Mouse (Mus musculus): Measurements from ENCODE around the gene Plin4. TPM values are rescaled to one million over a fixed set of nuclear protein-coding genes. Genes with fewer than 3 reads are reported as not detected.

Plin4 gene
- 8.1 TPM for polyA plus RNA-seq (2014; fragmentation: Illumina TruSeq; extraction: RNeasy Lipid Tissue Mini Kit (QIAGEN cat#74804); ENCODE audit: insufficient read depth, low read depth, low replicate concordance)

DNA sequence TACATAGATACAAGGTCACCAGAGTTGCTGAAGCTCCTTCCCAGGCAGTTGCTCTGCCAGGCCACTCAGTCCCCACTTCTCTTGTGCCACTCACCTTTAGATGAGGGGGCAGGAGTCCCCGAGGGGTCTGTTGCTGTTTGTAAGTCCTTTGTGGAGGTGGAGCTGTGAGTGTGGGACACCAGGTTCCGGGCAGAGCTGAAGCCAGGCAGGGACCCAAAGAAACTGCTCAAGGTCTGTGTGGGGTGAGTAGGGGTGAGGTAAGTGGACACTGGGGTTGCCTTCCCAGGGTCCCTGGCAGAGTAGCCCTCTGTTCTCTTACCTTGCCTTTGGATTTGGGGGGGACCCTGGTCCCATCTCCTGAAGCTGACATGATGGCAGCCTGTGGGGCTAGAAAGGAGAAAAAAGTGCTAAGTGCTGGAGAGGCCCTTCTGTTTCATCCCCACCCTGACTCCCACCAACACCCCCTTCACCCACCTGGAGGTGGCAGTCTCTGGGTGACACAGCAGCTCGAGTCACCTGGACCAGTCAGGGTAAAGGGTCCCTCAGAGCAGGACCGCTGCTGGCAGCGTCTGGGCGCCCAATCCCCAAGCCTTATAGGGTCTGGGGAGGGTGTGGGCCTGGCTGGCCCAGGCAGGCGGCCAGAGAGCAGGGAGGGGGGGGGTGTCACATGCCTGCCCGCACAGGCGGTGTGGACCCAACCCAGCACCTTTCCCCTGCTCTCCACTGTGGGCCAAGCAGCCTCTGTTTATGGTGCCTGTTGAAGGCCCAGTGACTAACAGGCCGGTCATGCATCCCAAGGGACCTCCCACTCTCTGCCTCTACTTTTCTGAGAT is at the start of gene Plin4:
Gene Plin4 (minus strand): TSS at position 585 of the 833 bp plus-strand sequence.

DNA sequence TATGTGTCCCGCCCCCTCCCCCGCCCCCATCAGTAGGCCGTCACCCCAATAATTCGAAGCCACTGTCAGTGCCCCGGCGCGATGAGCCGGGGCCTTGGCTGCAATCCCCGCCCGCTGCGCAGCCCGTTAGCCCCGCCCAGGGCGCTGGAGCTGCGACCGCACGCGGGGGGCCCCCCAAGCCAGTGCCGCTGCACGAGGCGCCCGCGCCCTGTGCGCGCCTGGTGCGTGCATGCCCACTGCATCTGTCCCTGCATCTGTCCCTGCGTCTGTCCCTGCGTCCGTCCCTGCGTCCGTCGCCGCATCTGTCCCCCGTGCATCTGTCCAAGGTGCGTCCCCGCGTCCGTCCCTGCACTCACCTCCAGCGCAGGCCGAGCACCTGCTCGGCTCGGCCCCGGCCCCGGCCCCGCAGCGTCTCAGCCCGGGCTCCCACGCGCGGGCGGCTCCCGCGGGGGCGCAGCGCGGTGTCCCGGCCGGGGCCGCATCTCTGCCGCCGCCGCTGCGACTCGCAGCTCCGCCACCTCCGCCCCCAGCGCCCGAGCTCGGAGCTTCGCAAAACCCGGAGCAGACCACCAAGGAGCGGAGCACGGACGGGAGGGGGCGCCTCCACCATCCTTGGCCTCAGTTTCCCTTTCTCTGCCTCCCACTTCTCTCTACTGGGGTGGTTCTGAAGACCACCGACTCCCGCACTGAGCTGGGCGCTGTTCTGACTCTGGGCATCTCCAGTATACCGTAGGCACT is 30.4 kb upstream of the Plin4 start, which contains the start of gene Sema6b:
Gene Sema6b (minus strand): TSS at position 486 of the 738 bp plus-strand sequence.

DNA sequence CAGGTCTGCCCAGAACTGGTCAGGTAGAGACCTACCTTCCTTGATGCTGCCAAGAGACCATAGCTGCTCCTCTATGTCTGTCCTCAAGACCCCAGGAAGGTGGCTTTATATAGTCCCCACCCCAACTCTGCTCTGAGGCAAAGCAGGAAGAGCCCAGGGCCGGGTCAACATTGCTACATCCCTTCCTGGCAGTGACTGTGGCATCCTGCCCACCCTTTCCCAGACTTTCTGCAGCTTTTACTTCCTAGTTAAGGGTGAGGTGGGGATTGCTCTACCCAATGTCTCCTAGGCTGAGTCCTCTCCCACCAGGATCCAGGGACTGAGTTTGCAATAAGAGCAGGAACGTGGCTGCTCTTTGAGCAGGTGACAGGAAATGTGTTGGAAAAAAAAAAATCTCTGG is 12.2 kb upstream of the Plin4 start, which contains the start of gene Lrg1:
Gene Lrg1 (minus strand): TSS at position 176 of the 400 bp plus-strand sequence.

DNA sequence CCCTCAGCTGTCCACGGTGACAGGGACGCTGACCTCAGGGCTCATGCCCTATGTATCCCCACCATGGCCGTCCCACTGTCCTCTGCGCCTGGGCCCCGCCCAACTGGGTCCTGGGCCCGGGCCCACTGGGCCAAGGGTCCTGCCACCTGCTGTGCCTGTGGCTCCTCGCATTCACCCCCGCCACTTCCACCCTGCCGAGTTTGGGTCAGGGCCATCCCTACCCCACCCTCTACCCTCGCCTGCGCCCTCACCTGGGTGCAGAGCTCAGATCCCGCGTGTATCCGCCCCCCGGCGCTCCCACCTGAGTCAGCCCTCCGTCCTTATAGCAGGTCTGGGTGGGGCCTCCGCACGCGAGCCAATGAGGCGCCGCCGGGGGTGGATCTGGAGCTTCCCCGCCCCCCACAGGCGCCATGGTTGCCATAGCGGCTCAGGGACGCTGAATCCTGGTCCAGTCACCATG is 7.7 kb upstream of the Plin4 start, which contains the start of gene Plin5:
Gene Plin5 (minus strand): TSS at position 346 of the 460 bp plus-strand sequence.

DNA sequence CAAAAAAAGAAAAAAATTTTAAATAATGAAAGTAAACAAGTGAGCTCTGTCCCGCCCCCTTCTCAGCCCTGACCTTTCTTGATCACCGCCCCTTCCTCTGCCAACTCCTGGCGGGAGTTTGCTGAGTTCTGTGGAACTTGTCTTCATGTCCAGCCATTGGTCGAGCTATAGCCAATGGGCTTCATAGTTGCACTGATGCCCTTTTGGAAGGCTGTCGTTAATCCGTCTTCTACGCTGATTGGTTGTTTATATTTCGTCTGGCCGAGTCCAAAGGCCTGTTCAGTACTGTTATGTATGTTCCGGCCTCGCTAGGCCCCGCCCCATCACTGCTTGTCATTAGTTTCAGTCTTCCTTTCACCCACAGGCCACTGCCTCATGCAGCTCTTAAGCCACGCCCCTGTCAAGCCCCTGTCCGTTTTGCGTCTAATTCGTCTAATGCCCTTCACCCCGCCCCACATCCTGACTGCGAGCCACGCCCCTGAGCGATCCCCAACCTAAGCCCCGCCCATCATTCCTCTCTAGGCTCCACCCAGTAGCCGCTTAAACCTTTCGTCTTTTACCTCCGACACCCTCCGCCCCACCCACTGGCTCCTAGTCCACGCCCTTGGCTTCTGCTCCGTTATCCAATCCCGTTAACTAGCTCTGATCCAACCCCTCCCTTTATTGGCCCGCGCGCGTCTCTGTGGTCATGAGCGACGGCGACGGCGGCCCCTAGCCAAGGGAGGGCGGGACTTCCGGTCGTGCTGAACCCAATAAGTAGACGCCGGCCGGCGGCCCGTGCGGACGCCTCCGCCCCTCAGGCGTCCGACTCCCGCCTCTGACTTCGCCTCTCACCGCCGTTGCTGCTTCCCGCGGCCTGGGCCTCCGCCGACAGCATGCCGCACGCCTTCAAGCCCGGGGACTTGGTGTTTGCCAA is 30.5 kb downstream of the Plin4 start, which contains the start of gene Hdgfl2:
Gene Hdgfl2 (plus strand): TSS at position 755 of the 916 bp plus-strand sequence.

DNA sequence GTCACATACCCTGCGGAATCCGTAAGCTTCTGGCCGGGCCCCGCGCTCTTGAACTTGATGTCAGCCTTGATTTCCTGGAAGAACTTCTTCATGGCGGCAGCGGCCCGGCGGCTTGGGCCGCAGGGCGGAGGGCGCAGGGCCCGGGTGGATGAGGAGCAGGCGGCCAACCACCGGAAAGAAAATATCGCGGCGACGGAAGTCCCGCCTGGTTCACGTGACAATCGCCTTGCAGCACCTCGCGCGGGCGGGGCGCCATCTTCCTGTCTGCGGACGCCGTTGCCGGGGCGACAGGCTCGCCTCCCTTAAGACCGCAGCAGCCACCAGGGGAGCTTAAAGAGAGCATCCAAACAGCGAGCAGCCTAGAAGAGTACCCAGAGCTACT is 34.8 kb downstream of the Plin4 start, which contains the start of gene Ubxn6:
Gene Ubxn6 (minus strand): TSS at position 202 of the 382 bp plus-strand sequence.

Other genes starting within 250 kb of the Plin4 start
- 4.2 TPM for gene Zfp119a, start 230.9 kb downstream of the Plin4 start, polyA plus RNA-seq (2014; fragmentation: Illumina TruSeq; extraction: RNeasy Lipid Tissue Mini Kit (QIAGEN cat#74804); ENCODE audit: insufficient read depth, low read depth, low replicate concordance)
- gene Zfp959, start 217.7 kb downstream of the Plin4 start, polyA plus RNA-seq (2014; fragmentation: Illumina TruSeq; extraction: RNeasy Lipid Tissue Mini Kit (QIAGEN cat#74804); ENCODE audit: insufficient read depth, low read depth, low replicate concordance), result 10.6 TPM
- 6.3 TPM for gene Zfp119b, start 160.3 kb downstream of the Plin4 start, polyA plus RNA-seq (2014; fragmentation: Illumina TruSeq; extraction: RNeasy Lipid Tissue Mini Kit (QIAGEN cat#74804); ENCODE audit: insufficient read depth, low read depth, low replicate concordance)
- gene Ebi3, start 157.2 kb downstream of the Plin4 start, polyA plus RNA-seq (2014; fragmentation: Illumina TruSeq; extraction: RNeasy Lipid Tissue Mini Kit (QIAGEN cat#74804); ENCODE audit: insufficient read depth, low read depth, low replicate concordance), result 3.7 TPM
- gene Yju2, start 150.7 kb downstream of the Plin4 start, polyA plus RNA-seq (2014; fragmentation: Illumina TruSeq; extraction: RNeasy Lipid Tissue Mini Kit (QIAGEN cat#74804); ENCODE audit: insufficient read depth, low read depth, low replicate concordance), result 11.8 TPM
- 0.27 TPM for gene Shd, start 139.3 kb downstream of the Plin4 start, polyA plus RNA-seq (2014; fragmentation: Illumina TruSeq; extraction: RNeasy Lipid Tissue Mini Kit (QIAGEN cat#74804); ENCODE audit: insufficient read depth, low read depth, low replicate concordance)
- gene Fsd1, start 123.3 kb downstream of the Plin4 start, polyA plus RNA-seq (2014; fragmentation: Illumina TruSeq; extraction: RNeasy Lipid Tissue Mini Kit (QIAGEN cat#74804); ENCODE audit: insufficient read depth, low read depth, low replicate concordance), result not detected
- 24.8 TPM for gene Stap2, start 104.2 kb downstream of the Plin4 start, polyA plus RNA-seq (2014; fragmentation: Illumina TruSeq; extraction: RNeasy Lipid Tissue Mini Kit (QIAGEN cat#74804); ENCODE audit: insufficient read depth, low read depth, low replicate concordance)
- 46.4 TPM for gene Mpnd, start 104.1 kb downstream of the Plin4 start, polyA plus RNA-seq (2014; fragmentation: Illumina TruSeq; extraction: RNeasy Lipid Tissue Mini Kit (QIAGEN cat#74804); ENCODE audit: insufficient read depth, low read depth, low replicate concordance)
- 29.8 TPM for gene Sh3gl1, start 73.2 kb downstream of the Plin4 start, polyA plus RNA-seq (2014; fragmentation: Illumina TruSeq; extraction: RNeasy Lipid Tissue Mini Kit (QIAGEN cat#74804); ENCODE audit: insufficient read depth, low read depth, low replicate concordance)
- gene Chaf1a, start 69.4 kb downstream of the Plin4 start, polyA plus RNA-seq (2014; fragmentation: Illumina TruSeq; extraction: RNeasy Lipid Tissue Mini Kit (QIAGEN cat#74804); ENCODE audit: insufficient read depth, low read depth, low replicate concordance), result 1.4 TPM
- gene Ubxn6, start 34.8 kb downstream of the Plin4 start, polyA plus RNA-seq (2014; fragmentation: Illumina TruSeq; extraction: RNeasy Lipid Tissue Mini Kit (QIAGEN cat#74804); ENCODE audit: insufficient read depth, low read depth, low replicate concordance), result 44.7 TPM
- gene Hdgfl2, start 30.2 kb downstream of the Plin4 start, polyA plus RNA-seq (2014; fragmentation: Illumina TruSeq; extraction: RNeasy Lipid Tissue Mini Kit (QIAGEN cat#74804); ENCODE audit: insufficient read depth, low read depth, low replicate concordance), result 35.9 TPM
- gene Plin5, start 7.8 kb upstream of the Plin4 start, polyA plus RNA-seq (2014; fragmentation: Illumina TruSeq; extraction: RNeasy Lipid Tissue Mini Kit (QIAGEN cat#74804); ENCODE audit: insufficient read depth, low read depth, low replicate concordance), result 2.9 TPM
- gene Lrg1, start 12.2 kb upstream of the Plin4 start, polyA plus RNA-seq (2014; fragmentation: Illumina TruSeq; extraction: RNeasy Lipid Tissue Mini Kit (QIAGEN cat#74804); ENCODE audit: insufficient read depth, low read depth, low replicate concordance), result 77.3 TPM
- gene Sema6b, start 30.5 kb upstream of the Plin4 start, polyA plus RNA-seq (2014; fragmentation: Illumina TruSeq; extraction: RNeasy Lipid Tissue Mini Kit (QIAGEN cat#74804); ENCODE audit: insufficient read depth, low read depth, low replicate concordance), result 3.0 TPM
- gene Tnfaip8l1, start 52.7 kb upstream of the Plin4 start, polyA plus RNA-seq (2014; fragmentation: Illumina TruSeq; extraction: RNeasy Lipid Tissue Mini Kit (QIAGEN cat#74804); ENCODE audit: insufficient read depth, low read depth, low replicate concordance), result 1.7 TPM
- gene Mydgf, start 74.1 kb upstream of the Plin4 start, polyA plus RNA-seq (2014; fragmentation: Illumina TruSeq; extraction: RNeasy Lipid Tissue Mini Kit (QIAGEN cat#74804); ENCODE audit: insufficient read depth, low read depth, low replicate concordance), result 53.7 TPM
- gene Dpp9, start 109.1 kb upstream of the Plin4 start, polyA plus RNA-seq (2014; fragmentation: Illumina TruSeq; extraction: RNeasy Lipid Tissue Mini Kit (QIAGEN cat#74804); ENCODE audit: insufficient read depth, low read depth, low replicate concordance), result 16.6 TPM
- 9.4 TPM for gene Fem1a, start 147.0 kb upstream of the Plin4 start, polyA plus RNA-seq (2014; fragmentation: Illumina TruSeq; extraction: RNeasy Lipid Tissue Mini Kit (QIAGEN cat#74804); ENCODE audit: insufficient read depth, low read depth, low replicate concordance)
- 6.8 TPM for gene Ticam1, start 167.0 kb upstream of the Plin4 start, polyA plus RNA-seq (2014; fragmentation: Illumina TruSeq; extraction: RNeasy Lipid Tissue Mini Kit (QIAGEN cat#74804); ENCODE audit: insufficient read depth, low read depth, low replicate concordance)
- 22.8 TPM for gene Plin3, start 183.1 kb upstream of the Plin4 start, polyA plus RNA-seq (2014; fragmentation: Illumina TruSeq; extraction: RNeasy Lipid Tissue Mini Kit (QIAGEN cat#74804); ENCODE audit: insufficient read depth, low read depth, low replicate concordance)
- gene Arrdc5, start 190.5 kb upstream of the Plin4 start, polyA plus RNA-seq (2014; fragmentation: Illumina TruSeq; extraction: RNeasy Lipid Tissue Mini Kit (QIAGEN cat#74804); ENCODE audit: insufficient read depth, low read depth, low replicate concordance), result not detected
- gene Uhrf1, start 193.5 kb upstream of the Plin4 start, polyA plus RNA-seq (2014; fragmentation: Illumina TruSeq; extraction: RNeasy Lipid Tissue Mini Kit (QIAGEN cat#74804); ENCODE audit: insufficient read depth, low read depth, low replicate concordance), result 1.3 TPM
- gene Kdm4b, start 216.3 kb upstream of the Plin4 start, polyA plus RNA-seq (2014; fragmentation: Illumina TruSeq; extraction: RNeasy Lipid Tissue Mini Kit (QIAGEN cat#74804); ENCODE audit: insufficient read depth, low read depth, low replicate concordance), result 10.1 TPM

All from lung, adult 10 weeks (tissue).